Mouse (Mus musculus) mouse trophoblast stem cell (cell line): Measurements from ENCODE around the gene Pde11a.

Experiments
- in situ Hi-C, 2 experiments: fragments of 300-500 bp; cut with MseI, MboI; formaldehyde crosslinking; loops; 2 replicates in 1 of 2; 3 replicates in 1 of 2; pipeline ENCODE4 v1.15.1; 2025

Gene Pde11a

GRCm38 (mm10) chr2:76097847-76098246, 240.7 kb downstream of the Pde11a start:
- in situ Hi-C loops: no loop called here

DNA sequence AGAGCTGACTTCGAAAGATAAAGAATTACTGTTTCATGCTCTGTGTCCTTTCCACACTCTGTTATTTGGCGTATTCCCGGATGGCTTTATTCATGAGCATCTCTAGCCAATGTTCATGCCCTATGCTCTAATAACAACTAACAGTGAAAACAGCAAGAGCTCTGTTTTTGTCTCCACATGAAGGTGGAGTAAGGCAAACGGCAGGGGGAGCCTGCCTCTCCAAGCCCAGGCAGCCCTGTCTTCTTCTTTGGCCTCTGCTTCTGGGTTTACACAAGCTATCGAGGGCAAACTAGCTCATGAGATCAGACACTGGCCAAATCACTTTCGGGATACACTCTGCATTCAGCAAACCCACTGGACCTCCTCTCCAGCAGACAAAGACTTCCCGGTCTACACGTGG, 241.3 kb downstream of the Pde11a start:
- in situ Hi-C loops: no loop called here

GRCm38 (mm10) chr2:76095861-76096260, 242.7 kb downstream of the Pde11a start:
- in situ Hi-C loops: no loop called here

DNA sequence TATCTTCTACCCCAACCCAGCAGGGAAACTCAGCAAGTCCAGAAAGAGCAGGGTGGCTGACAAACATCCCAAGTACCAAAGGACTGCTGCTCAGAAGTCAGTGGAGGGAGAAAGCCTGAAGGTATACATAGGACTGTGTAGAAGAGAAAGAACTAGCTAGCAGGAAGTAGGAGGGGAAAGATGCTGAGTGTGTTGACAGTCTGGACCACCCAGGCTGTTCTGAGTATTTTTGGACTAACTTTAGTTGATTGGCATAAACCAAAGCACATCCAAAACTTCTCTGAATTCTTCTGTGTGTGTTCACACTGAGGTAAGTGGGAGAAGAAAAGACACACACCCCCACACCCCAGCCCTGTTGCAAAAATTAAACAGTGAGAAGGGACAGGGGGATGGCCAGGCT, 248.1 kb downstream of the Pde11a start:
- in situ Hi-C loops: no loop called here

GRCm38 (mm10) chr2:76088844-76089243, 249.7 kb downstream of the Pde11a start:
- in situ Hi-C loops: no loop called here

- in situ Hi-C loops: no loop called here
Measured at GRCm38 (mm10) chr2:76088413-76088812, 250.2 kb downstream of the Pde11a start.

- in situ Hi-C loops: no loop called here
Measured at GRCm38 (mm10) chr2:76087170-76087569, 251.4 kb downstream of the Pde11a start.

- in situ Hi-C loops: no loop called here
Measured at GRCm38 (mm10) chr2:76084982-76085381, 253.6 kb downstream of the Pde11a start.

DNA sequence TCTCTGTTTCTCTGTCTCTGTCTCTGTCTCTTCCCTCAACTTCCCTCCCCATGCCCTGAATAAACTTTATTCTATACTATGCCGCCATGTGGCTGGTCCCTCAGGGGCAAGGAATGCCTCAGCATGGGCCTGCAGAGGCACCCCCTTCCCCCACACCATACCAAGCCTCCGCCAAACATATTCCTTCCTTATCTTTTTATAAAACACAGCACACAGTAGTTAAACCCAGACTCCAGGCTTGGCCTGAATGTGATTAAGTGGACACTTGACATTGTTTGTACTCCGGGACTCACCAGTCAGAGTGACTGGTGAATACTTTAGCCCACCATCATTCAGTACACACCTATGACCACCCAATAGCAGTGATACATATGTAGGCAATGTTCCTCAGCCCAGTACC, 254.7 kb downstream of the Pde11a start:
- in situ Hi-C loops: no loop called here

GRCm38 (mm10) chr2:76083396-76083795, 255.2 kb downstream of the Pde11a start:
- in situ Hi-C loops: no loop called here

- in situ Hi-C loops: no loop called here
Measured at GRCm38 (mm10) chr2:76081991-76082390, 256.6 kb downstream of the Pde11a start.

- in situ Hi-C loops: no loop called here
Measured at GRCm38 (mm10) chr2:76080549-76080948, 258.0 kb downstream of the Pde11a start.

DNA sequence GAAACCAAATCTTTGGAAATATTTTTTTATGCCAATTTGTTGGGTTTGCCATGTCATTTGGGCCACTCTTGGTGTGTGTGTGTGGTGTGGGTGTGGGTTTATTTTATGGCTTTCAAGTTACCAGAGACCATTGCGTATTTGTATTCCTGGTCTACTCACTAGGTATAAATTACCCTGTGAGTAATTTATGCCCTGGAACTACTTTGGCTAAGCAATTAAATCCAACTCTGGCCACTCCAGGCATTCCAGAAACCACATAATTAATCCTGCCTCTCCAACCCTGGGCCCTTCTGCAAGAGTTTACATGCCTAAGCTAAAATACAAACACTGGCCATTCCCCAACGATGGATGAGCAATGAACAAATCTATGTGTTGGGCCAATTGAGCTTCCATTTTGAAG, 261.7 kb downstream of the Pde11a start:
- in situ Hi-C loops: no loop called here

DNA sequence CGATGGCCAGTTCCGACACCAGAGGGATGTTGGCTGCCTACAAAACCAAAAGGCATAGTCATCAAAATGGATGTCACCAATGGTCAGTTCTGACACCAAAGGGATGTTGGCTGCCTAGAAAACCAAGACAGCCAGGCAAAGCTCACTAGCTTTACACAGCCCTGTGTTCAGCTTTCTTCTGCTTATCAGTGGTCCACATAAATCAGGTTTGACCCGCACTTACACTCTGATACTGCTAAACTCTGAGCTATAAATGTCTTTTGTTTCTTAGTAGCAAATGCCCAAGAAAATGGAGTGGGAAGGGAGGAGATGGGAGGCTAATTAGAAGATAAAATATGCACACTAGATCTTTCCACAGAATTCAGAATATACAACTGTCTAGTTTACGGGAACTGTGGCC, 262.5 kb downstream of the Pde11a start:
- in situ Hi-C loops: no loop called here

DNA sequence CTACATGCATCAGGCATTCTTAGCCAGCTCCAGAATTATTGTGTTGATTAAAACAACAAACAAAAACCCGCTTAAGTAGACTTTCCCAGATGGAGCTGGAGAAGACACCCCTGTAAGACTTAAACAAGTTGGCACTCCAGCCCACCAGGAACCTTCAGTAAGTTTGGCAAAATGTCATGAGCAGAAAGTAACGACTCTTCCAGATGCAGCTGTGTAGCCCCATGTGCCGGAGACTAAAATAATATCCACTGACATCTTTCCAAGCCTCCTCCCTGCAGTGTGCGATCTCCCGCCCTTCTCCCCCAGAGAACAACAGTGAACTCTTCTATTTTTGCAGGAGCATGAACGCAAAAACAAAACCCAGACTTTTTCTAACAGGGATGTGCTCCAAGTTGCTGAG, 265.5 kb downstream of the Pde11a start:
- in situ Hi-C loops: loop anchor here (5.0 kb wide), 2 partner anchors 81 to 86 kb away; no protein-coding TSS in a partner anchor

- in situ Hi-C loops: loop anchor here (5.0 kb wide), 2 partner anchors 78 to 83 kb away; no protein-coding TSS in a partner anchor
Measured at GRCm38 (mm10) chr2:76070432-76071306, 267.9 kb downstream of the Pde11a start.

- in situ Hi-C loops: no loop called here
Measured at GRCm38 (mm10) chr2:76069238-76069637, 269.3 kb downstream of the Pde11a start.

- in situ Hi-C loops: no loop called here
Measured at GRCm38 (mm10) chr2:76068155-76068554, 270.4 kb downstream of the Pde11a start.

- in situ Hi-C loops: no loop called here
Measured at GRCm38 (mm10) chr2:76067144-76067543, 271.4 kb downstream of the Pde11a start.

DNA sequence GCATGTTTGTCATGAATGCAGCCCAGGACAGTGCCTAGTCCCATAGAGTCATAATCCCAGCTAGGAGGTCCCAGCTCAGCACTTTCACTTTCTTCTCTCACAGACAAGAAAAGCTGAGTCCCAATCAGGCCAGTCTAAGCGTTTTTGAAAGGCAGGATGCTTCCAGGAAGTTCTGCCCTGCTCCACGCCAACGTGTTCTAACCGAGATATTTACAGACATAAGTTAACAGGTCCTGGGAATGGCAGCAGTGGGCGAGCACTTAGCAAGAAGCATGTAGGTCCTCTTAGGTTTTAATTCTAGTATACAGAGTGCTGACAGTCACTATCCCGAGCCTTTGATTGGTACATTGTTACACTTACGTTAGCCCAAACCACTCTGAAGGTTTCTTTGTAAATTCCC, 273.3 kb downstream of the Pde11a start:
- in situ Hi-C loops: no loop called here

GRCm38 (mm10) chr2:76064078-76064477, 274.5 kb downstream of the Pde11a start:
- in situ Hi-C loops: no loop called here

DNA sequence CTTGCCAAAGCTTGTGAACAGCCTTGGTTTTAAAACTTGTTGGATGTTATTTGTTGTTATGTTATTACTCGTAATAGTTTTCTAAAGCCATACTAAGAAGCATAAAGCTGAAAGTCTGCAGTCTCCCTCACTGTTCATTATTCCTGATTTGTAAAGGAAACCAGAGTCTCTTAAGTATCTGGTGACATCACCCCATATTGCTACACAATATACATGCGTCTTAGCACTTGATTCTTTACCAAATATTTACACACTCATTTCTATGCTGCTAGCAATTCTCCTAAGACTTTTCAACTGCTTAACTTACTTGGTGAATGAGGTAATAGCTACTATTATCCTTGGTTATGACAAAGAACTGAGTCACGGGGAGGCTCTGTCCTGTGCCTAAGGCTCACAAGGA, 278.4 kb downstream of the Pde11a start:
- in situ Hi-C loops: no loop called here

GRCm38 (mm10) chr2:76059595-76059994, 279.0 kb downstream of the Pde11a start:
- in situ Hi-C loops: no loop called here
